Mouse (Mus musculus): ENCODE measurements around the gene Mmab.
A peak's percentile ranks its signal among the peaks of the same experiment; 100 is the strongest.

The Mmab gene

DNA sequence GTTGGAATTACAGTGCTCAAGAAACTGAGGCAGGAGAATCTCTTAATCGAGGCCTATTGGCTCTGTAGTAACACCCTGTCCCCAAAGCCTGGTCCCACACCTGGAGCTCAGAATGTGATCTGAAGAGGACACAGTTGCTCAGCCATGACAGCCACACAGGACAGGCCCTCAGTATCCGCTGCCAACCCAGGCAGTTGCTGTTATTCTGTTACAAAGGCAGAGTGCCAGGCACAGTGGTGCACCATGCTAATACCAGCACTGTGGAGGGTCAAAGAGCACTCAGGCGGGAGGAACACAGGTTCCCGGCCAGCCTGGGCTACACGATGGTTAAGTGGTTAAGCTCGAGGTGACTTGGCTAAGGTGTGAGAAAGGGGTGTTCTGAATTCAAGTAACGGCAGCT lies 14.1 kb downstream of the Mmab start:
- no peak for DNase-seq (ENCODE audit: low read depth, low spot score)

DNA sequence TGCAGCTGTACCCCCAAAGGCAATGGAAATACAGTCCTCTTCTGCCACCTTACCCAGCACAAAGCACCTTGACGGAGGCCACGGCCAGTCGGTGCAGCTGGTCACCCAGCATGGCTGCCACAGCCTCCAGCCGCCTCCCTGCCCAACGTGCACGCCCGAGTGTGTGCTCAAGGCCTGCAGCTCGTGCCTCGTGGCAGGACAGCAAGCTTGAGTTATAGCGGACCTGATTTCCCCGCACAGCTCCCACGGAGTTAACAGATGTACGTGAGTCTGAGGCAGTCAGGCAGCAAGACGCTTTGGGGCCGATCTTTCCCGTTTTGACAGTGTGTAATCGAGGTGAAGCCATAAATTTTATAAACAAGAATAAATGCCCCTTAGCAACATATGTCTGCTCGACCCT lies 15.2 kb downstream of the Mmab start:
- DNase-seq (ENCODE audit: low read depth, low spot score), result no peak

DNA sequence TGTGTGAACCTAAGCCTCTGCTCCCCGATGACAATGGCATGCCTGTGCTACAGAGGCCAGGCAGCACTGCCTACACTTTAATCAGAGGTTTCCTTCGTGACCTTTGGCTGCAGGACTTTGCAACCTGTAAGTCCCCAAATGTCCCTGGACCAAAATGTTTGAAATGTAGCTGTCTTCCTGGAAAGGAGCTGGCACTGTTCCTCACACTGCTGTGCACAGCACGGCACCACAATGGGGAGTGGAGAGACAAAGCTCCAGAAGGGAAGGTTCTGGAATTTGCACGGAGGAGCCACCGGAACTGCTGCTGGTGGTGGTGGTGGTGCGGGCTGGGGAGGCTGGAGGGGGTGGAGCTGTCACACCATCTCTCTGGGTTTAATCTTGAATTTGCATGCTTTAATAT lies 17.1 kb downstream of the Mmab start:
- DNase-seq (ENCODE audit: low read depth, low spot score), result no peak

DNA sequence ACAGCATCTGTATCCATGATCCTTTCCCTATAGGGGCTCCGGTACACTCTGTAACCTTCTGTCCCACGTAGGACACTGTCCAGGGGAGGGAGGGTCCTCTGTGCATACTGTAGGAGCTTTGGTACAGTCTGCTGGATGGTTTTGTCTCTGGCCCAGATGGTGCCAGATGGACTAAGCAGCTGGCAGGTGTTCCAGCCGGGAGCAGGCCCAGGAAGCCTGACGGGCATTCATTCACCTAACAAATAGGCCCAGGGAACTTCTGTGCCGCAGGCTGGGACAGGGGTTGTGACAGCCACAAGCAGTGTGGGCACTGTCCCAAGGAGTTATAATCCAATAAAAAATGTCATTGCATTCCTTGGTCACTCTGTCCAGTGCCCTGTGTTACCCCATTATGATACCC lies 19.9 kb downstream of the Mmab start:
- DNase-seq (ENCODE audit: low read depth, low spot score), result no peak

DNA sequence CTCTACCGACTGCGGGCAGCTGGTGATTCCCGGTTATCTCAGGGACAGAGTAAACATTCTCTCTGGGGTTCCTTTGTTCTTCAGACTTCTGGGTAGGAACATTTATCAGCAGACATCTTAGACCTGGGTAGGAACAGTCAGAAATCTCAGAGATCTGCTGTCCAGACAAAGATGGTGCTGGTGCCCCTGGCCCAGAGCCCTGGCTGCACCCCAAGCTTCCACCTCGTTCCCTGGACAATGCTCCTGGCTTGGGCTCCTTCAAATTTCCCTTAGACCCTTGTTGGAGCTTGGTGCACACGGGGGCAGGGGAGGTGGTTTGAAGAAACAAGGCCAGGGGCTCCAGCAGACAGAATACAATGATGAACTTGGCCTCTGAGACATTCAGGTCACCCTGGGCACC lies 21.3 kb downstream of the Mmab start:
- DNase-seq (ENCODE audit: low read depth, low spot score), result no peak

DNA sequence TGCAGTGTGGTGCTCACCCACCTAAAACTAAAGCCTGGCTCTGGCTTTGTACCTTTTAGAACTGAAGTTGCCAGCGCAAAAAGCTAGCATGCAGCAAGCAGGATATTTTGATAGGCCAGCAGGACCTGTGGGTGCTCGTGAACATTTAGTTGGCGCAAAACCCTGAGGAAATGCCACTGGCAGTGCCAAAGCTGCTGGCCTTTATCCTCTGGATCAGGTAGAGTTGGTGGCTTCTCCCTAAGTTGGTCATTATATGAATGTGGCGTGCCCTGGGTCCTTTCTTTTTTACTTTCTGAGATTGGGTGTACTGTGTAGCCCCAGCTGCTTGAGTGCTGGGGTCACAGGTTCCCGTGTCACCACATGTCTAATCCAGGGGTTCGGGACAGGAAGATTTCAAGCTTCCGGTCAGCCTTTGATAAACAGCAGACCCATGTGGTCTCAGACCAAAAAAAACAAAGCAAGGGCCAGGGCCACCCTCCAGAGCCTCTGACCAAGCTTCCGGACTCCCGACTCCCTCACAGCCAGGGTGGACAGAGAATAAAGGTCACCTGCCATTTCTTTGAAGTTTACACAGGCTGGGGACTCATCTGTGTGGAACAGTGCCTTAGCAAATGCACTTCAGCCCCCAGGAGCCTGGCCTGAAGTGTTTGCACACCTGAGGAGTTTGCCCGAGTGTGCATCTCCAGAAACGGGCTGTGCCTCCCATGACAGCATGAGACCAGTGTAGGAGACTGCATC lies 22.1 kb downstream of the Mmab start:
- no peak for DNase-seq (ENCODE audit: low read depth, low spot score)

DNA sequence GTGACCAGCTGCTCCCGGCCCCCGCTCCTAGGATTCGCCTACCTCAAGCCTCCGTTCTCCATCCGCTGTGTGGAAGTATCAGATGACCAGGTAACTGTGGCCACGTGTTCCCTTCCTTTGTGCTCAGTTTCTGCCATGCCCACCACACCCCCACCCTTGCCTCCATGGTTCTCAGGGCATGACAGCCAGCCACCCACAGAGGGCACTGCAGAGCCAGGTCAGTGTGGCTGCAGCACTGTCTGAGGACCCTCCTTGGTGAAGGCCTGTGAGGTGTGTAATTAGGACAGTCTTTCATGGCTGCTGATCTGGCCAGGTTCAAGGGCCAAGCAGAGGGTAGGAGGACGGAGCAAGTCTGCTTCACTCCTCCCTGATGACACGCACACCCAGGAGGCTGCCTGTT lies 25.3 kb downstream of the Mmab start:
- DNase-seq (ENCODE audit: low read depth, low spot score), result no peak

DNA sequence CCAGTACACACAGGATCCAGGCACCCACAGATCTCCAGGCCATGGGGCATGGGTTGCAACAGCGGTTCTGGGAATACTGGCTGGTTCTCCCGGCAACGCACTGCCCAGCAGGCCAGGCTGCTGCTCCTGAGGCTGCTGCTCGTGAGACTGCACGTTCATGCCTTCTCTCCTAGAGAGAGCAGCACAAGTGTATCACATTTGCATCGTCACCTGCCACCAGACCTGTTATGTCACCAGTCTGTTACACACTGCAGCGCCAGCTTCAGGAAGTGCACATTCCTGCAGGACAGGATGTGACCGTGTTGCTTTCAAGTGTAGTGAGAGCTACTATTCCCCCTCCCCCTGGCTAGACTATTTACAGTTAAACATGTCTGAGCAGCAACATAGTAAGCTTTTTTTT lies 27.0 kb downstream of the Mmab start:
- no peak for DNase-seq (ENCODE audit: low read depth, low spot score)

DNA sequence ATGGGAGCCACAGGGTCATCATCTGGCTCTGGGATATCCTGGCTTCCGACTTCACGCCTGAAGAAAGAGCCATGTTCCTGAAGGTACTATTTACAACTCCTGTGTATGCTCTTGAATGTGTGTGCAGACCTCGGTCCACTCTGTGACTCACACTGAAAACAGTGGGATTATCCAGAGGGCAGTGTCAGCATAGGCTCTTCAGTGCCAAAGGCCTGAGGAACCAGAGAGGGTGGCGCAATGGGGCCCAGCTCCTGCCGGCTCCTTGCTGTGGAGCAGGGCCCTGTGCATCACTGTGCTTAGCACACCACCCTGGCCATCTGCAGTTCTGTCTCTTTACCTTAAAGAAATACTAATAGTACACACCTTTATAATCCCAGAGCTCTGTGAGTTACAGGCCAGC lies 28.3 kb downstream of the Mmab start:
- no peak for DNase-seq (ENCODE audit: low read depth, low spot score)

DNA sequence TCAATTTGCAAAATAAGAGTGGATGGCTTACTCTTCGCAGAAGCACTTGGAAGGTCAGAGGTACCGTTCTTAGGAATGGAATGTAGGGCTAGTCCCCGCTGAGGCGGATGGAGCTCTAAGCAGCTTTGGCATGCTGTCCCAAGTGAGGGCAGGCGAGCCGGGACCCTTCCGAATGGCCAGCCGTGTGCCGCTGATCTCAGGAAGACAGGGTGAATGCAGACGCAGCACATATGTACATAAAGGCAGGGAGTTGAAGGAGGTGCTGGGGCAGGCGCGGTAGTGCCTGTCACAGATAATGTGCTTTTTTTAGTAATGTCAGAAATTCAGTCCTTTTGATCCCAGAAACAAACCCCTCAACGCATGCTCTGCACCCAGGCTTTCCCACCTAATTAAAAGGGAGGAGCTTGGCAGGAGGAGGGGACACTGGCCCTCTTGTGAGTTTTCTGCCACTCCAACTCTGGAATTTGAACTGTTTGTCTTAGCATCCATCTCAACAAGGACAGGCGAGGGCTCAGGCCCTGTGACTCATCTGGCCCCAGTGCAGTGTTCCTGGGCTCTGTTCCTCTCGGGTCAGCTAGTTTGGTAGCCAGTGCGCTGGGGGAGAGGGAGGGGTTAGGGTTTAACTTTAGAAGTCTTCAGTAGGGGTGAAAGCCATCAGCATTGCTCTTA lies 30.7 kb downstream of the Mmab start:
- no peak for DNase-seq (ENCODE audit: low read depth, low spot score)

DNA sequence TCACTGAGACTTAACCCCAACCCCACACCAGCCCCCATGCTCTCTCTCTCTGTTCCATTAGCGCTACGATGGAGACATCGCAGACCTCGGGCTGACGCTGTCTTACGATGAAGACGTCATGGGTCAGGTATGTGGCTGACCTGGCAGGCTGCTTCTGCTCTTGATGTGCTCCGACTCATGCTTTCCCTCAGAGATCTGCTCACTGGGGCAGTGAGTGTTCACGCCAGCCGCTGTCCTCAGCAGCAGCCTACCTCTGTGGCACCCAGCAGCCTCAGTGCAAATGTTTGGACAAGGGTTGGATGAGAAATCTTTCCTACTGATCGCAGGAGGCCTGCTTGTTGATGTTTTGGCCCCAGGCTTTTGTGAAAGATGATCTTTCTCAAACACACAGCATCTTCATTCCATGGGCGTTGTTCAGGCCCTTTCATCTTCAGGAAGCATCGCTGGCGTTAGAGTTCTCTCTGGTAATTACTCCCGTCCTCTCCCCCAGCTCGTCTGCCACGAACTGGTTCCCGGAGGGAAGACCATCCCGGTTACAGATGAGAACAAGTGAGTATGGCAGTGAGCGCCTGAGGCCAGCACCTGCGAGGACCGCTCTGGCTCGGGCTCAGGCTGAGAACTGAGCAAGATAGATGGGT lies 31.4 kb downstream of the Mmab start:
- DNase-seq (ENCODE audit: low read depth, low spot score), result no peak

DNA sequence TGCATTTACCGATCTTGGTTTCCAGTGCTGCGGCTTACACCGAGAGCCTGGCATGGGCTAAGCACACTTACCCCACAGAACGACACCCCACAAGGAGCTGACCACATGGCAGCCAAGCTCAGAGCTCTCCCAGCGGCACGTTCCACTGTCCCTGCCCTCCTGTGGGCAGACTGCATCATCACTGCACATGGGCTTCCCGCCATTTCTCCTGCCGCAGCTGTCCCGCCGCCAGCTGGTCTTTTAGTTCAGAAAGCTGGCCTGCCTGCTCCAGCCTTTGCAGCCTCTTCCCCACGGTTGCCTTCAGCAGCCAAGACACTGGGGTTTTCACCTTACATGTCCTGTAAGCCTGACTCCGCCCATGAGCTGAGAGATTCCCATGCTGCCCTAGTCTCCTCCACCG lies 33.4 kb downstream of the Mmab start:
- no peak for DNase-seq (ENCODE audit: low read depth, low spot score)

DNA sequence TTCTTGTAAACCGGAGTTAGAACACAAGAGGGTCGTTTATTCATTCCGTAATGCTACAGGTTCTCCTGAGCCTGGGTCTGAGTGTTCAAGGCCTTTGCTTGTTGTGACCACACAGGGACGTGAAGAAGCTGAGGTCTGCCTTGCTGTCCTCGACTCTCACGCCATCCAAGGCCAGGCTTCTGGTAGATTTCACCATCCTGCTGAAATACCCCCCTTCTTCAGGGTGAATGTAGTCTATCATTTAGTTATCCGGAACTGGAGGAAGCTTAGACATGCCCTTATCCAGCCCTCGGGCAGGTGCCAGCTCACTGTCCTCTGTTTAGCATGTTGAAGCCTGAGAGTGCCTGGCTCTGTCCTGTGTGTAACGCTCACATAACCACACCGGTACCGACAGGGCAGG lies 35.0 kb downstream of the Mmab start:
- DNase-seq (ENCODE audit: low read depth, low spot score), result no peak

DNA sequence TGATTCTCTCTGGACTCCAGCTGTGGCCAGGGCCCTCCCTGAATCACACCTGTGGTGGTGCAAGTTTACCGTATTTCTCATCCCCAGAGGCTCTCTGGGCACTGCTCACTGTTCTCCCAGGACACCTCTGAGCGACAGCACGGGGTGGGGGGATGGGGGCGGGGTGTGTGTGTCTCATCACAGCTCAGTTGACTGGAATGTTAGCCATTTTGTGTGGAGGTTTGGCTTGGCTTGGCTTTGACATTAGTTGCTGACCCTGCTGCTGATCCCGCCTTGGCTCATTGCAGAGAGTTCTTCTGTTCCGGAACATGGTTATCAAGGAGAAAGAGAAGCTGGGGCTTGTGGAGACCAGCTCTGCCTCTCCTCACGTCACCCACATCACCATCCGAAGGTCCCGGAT lies 36.0 kb downstream of the Mmab start:
- no peak for DNase-seq (ENCODE audit: low read depth, low spot score)

DNA sequence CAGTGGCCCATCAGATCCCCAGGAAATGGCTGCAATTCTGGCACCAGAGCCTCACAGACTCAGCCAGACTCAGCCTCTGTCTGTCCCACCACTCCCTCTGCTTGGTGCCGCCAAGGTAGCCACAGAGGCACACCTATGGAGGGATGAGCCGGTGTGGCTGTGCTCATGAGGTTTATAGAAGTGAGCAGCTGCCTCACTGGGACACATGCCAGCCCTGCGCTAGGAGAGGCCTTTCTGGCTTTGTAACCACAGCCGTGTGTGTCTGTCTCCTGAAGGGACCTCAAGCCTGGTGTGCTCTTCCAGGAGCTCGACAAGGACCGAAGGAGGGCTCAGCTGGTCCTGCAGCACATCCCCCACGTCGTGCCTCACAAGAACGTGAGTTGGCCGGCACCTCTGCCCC lies 36.6 kb downstream of the Mmab start:
- no peak for DNase-seq (ENCODE audit: low read depth, low spot score)

DNA sequence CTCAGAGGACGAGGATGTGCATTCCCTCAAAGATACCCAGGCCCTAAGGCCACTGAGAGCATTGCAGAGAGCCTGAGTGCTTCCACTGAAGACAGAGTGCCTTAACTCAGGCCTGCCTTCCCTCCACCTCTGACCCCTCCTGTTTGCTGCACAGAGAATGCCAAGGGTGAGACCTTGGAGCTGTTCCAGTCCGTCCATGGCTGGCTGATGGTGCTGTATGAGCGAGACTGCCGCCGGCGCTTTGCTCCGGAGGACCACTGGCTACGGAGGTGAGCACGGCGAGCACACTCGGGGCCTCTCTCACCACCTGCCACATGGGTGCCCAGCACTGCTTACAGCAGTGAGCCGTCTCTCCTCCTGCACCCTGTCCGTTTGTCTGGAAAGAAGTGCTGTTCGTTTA lies 37.3 kb downstream of the Mmab start:
- no peak for DNase-seq (ENCODE audit: low read depth, low spot score)

DNA sequence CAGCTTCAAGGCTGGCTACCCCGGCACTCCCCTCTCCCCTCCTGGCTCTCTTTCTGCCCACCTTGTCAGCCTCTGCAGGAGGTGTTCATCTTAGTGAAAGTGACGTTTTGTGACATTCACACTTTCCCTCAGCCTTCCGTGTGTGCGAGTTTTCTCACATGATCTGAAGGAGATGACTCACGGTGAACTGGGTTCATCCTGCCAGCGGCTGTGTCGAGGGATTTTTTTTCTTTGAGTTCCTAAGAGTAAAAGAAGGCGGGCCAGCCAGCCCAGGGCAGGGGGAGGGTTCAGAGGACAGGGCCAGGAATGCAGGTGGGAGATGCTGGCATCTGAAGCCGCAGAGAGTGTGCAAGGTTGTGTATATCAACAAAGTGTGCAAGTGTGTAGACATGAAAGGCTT lies 50.7 kb downstream of the Mmab start:
- no peak for DNase-seq (ENCODE audit: low read depth, low spot score)

DNA sequence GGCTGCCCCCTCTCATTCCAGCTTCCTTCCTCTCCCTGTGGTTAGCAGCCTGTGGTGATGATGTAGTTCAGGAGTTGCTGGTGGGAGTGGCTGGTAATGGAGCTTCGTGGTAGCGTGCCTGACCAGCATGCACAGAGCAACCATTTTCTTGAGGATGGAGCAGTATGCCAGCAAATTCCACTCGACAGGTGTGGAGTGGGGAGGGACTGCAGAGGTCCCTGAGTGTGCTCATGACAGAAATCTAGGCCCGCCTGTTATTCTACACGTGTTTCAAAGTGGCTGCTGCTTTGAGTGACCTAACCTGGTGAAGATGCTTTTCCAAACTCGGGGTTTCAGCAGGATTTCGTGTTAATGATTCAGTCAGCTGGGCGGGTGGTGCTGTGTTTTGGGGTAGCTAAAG lies 59.4 kb downstream of the Mmab start:
- no peak for DNase-seq (ENCODE audit: low read depth, low spot score)

DNA sequence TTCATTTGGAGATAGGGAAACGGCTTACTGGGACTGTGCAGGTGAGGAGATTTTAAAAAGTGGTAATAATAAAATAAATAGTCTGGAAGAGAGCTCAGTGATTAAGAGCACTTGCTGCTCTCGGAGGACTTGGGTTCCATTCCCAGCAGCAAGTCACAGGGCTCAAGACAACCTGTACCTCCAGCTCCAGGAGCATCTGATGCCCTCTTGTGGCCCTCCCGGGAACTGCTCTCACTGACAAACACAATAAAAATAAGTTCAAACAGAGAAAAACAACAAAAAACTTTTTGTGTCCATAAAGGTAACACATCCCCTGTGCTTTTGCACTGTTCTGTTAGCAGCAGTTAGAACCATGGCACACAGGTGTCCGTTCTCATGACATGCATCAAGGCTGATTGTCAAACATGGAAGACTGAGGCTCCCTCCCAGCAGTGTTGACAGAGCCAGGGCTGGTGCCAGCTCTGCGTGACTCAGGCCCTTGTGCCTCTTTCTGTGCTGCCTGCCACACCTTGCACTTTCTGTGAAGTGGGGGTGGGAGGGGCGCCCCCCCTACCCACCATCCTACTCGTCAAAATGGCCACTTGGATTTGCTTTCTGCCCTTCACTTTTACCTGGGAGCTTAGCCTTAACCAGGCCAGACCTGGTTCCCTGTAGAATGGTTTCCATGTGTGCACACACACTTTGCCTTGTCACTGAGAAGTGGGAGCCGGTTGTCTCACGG lies 60.5 kb downstream of the Mmab start:
- DNase-seq (ENCODE audit: low read depth, low spot score), result peak; percentile 64
